Mouse (Mus musculus): ENCODE data around the gene Gjb5. TPM values are rescaled to one million over a fixed set of nuclear protein-coding genes. Genes with fewer than 3 reads are reported as not detected.

Gene Gjb5
- polyA plus RNA-seq, 1 experiment from 2014 or later, result 0.70 TPM

- peaks cover 4% of the 10 kb centered on the region for H3K4me1 ChIP-seq (ENCODE audit: control insufficient read depth, insufficient read depth, low read length)
- peaks cover 25% of the 10 kb centered on the region for H3K27me3 ChIP-seq (ENCODE audit: control insufficient read depth, insufficient read depth, low read length)
Measured at GRCm38 (mm10) chr4:127327749-127328148, 30.2 kb downstream of the Gjb5 start.

DNA sequence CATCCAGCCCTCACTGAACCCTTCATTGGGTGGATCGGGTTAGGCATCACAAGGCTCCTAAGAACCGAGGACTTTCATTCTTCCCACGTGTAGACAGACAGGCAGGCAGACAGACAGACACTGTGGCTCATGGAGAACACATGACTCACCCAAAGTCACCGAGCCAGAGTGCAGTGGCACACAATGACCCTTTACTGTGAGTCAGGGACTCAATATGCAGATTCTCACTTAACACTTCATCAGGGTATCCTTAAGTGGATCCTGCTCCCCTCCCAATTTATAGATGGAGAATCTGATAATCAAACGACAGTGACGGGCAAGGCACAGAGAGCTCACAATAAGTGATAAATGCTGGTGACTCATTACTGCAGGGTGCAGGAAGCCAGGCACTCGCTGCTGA is 30.7 kb downstream of the Gjb5 start:
- H3K4me1 ChIP-seq (ENCODE audit: control insufficient read depth, insufficient read depth, low read length), result peaks cover 4% of the 10 kb centered on the region
- no peak for DNase-seq (ENCODE audit: low spot score)
- no peak overlapping the region for H3K4me2 ChIP-seq (ENCODE audit: low read depth, low read length)
- no peak overlapping the region for H3K4me3 ChIP-seq (ENCODE audit: low read depth, low read length)
- H3K36me3 ChIP-seq (replicated peaks; ENCODE audit: control insufficient read depth, insufficient read depth, low read depth, low read length), result no peaks in the 10 kb centered on the region
- ATAC-seq (replicated peaks; ENCODE audit: insufficient number of reproducible peaks, low FRiP score, low TSS enrichment, low read depth), result no peak
- peaks cover 25% of the 10 kb centered on the region for H3K27me3 ChIP-seq (ENCODE audit: control insufficient read depth, insufficient read depth, low read length)
- WGBS, result 60% methylated on average over 7 of the region's 7 CpGs
- no peak overlapping the region for H3K9ac ChIP-seq (replicated peaks; ENCODE audit: low read length)
- H3K9me3 ChIP-seq (replicated peaks; ENCODE audit: control insufficient read depth, low read length), result no peaks in the 10 kb centered on the region
- H3K27ac ChIP-seq (replicated peaks; ENCODE audit: low read depth, low read length), result no peak overlapping the region

More at GRCm38 (mm10) chr4:127327749-127328148, 30.2 kb downstream of the Gjb5 start:
- 73% methylated on average over 6 of the region's 6 CpGs for whole genome bisulfite sequencing
- no peak overlapping the region for H3K27ac ChIP-seq (replicated peaks; ENCODE audit: low read depth, low read length)
- H3K36me3 ChIP-seq (replicated peaks; ENCODE audit: control insufficient read depth, insufficient read depth, low read depth, low read length), result no peaks in the 10 kb centered on the region
- no peak overlapping the region for H3K4me2 ChIP-seq (ENCODE audit: low read depth, low read length)
- H3K4me3 ChIP-seq (ENCODE audit: low read depth, low read length), result no peak overlapping the region
- ATAC-seq (replicated peaks; ENCODE audit: insufficient number of reproducible peaks, low FRiP score, low TSS enrichment, low read depth), result no peak
- H3K9me3 ChIP-seq (replicated peaks; ENCODE audit: control insufficient read depth, low read length), result no peaks in the 10 kb centered on the region
- DNase-seq (ENCODE audit: low spot score), result no peak
- H3K9ac ChIP-seq (replicated peaks; ENCODE audit: low read length), result no peak overlapping the region

DNA sequence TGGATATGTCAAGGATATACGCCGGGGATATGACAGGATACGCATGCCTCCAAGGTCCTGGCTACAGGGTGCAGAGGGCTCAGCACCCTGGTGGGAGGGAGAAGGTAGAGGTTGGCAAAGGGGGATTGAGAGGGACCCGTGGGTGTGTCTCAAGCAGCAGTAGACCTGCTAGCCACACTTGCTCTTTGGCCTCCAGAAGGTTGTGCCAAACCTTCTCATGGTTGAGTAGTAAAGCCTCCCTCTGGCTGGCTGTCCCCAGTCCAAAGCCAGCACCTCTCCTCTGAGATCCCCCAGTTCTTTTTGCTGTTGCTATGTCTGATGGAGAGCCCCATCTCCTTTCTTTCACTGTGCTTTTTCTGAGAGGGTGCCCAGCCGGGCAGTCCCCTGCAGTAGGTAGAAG is 32.7 kb downstream of the Gjb5 start:
- H3K27ac ChIP-seq (replicated peaks; ENCODE audit: low read depth, low read length), result no peak overlapping the region
- no peaks in the 10 kb centered on the region for H3K9me3 ChIP-seq (replicated peaks; ENCODE audit: control insufficient read depth, low read length)
- H3K4me3 ChIP-seq (ENCODE audit: low read depth, low read length), result no peak overlapping the region
- WGBS, result 85% methylated on average over 5 of the region's 5 CpGs
- H3K9ac ChIP-seq (replicated peaks; ENCODE audit: low read length), result no peak overlapping the region
- H3K4me1 ChIP-seq (ENCODE audit: control insufficient read depth, insufficient read depth, low read length), result peaks cover 3% of the 10 kb centered on the region
- H3K27me3 ChIP-seq (ENCODE audit: control insufficient read depth, insufficient read depth, low read length), result peaks cover 8% of the 10 kb centered on the region
- DNase-seq (ENCODE audit: low spot score) (no peak), ATAC-seq (replicated peaks; ENCODE audit: insufficient number of reproducible peaks, low FRiP score, low TSS enrichment, low read depth) (no peak)
- no peak overlapping the region for H3K4me2 ChIP-seq (ENCODE audit: low read depth, low read length)
- no peaks in the 10 kb centered on the region for H3K36me3 ChIP-seq (replicated peaks; ENCODE audit: control insufficient read depth, insufficient read depth, low read depth, low read length)

GRCm38 (mm10) chr4:127324759-127325158 is 33.2 kb downstream of the Gjb5 start:
- Histone ChIP-seq H3K4me2 (ENCODE audit: low read depth, low read length) (no peak overlapping the region), H3K36me3 (replicated peaks; ENCODE audit: control insufficient read depth, insufficient read depth, low read depth, low read length) (no peaks in the 10 kb centered on the region), H3K27ac (replicated peaks; ENCODE audit: low read depth, low read length) (no peak overlapping the region), H3K9ac (replicated peaks; ENCODE audit: low read length) (no peak overlapping the region), H3K27me3 (ENCODE audit: control insufficient read depth, insufficient read depth, low read length) (peaks cover 3% of the 10 kb centered on the region), H3K4me1 (ENCODE audit: control insufficient read depth, insufficient read depth, low read length) (no peaks in the 10 kb centered on the region), H3K4me3 (ENCODE audit: low read depth, low read length) (no peak overlapping the region), H3K9me3 (replicated peaks; ENCODE audit: control insufficient read depth, low read length) (no peaks in the 10 kb centered on the region)
- 0 out of 2 replicates have a peak, but pooled peaks have one; percentile 34 for ATAC-seq (replicated peaks; ENCODE audit: insufficient number of reproducible peaks, low FRiP score, low TSS enrichment, low read depth)
- 5% methylated on average over 6 of the region's 6 CpGs for WGBS
- DNase-seq (ENCODE audit: low spot score), result peak; percentile 93

GRCm38 (mm10) chr4:127324296-127324695 is 33.7 kb downstream of the Gjb5 start:
- Histone ChIP-seq H3K27me3 (ENCODE audit: control insufficient read depth, insufficient read depth, low read length) (no peaks in the 10 kb centered on the region; the same call in 1 of the 2 replicates), H3K36me3 (replicated peaks; ENCODE audit: control insufficient read depth, insufficient read depth, low read depth, low read length) (no peaks in the 10 kb centered on the region), H3K27ac (replicated peaks; ENCODE audit: low read depth, low read length) (no peak overlapping the region), H3K4me3 (ENCODE audit: low read depth, low read length) (no peak overlapping the region), H3K4me1 (ENCODE audit: control insufficient read depth, insufficient read depth, low read length) (no peaks in the 10 kb centered on the region), H3K4me2 (ENCODE audit: low read depth, low read length) (no peak overlapping the region), H3K9me3 (replicated peaks; ENCODE audit: control insufficient read depth, low read length) (no peaks in the 10 kb centered on the region), H3K9ac (replicated peaks; ENCODE audit: low read length) (no peak overlapping the region)
- WGBS, result 77% methylated on average over 10 of the region's 10 CpGs
- ATAC-seq (replicated peaks; ENCODE audit: insufficient number of reproducible peaks, low FRiP score, low TSS enrichment, low read depth), result no peak
- no peak for DNase-seq (ENCODE audit: low spot score)

- Histone ChIP-seq H3K4me2 (ENCODE audit: low read depth, low read length) (no peak overlapping the region), H3K9me3 (replicated peaks; ENCODE audit: control insufficient read depth, low read length) (no peaks in the 10 kb centered on the region), H3K36me3 (replicated peaks; ENCODE audit: control insufficient read depth, insufficient read depth, low read depth, low read length) (no peaks in the 10 kb centered on the region), H3K4me1 (ENCODE audit: control insufficient read depth, insufficient read depth, low read length) (no peaks in the 10 kb centered on the region), H3K4me3 (ENCODE audit: low read depth, low read length) (no peak overlapping the region), H3K27me3 (ENCODE audit: control insufficient read depth, insufficient read depth, low read length) (no peaks in the 10 kb centered on the region), H3K27ac (replicated peaks; ENCODE audit: low read depth, low read length) (no peak overlapping the region), H3K9ac (replicated peaks; ENCODE audit: low read length) (no peak overlapping the region)
- no peak for ATAC-seq (replicated peaks; ENCODE audit: insufficient number of reproducible peaks, low FRiP score, low TSS enrichment, low read depth)
- no peak for DNase-seq (ENCODE audit: low spot score)
- 89% methylated on average over 3 of the region's 3 CpGs for WGBS
Measured at GRCm38 (mm10) chr4:127323651-127324050, 34.3 kb downstream of the Gjb5 start.

DNA sequence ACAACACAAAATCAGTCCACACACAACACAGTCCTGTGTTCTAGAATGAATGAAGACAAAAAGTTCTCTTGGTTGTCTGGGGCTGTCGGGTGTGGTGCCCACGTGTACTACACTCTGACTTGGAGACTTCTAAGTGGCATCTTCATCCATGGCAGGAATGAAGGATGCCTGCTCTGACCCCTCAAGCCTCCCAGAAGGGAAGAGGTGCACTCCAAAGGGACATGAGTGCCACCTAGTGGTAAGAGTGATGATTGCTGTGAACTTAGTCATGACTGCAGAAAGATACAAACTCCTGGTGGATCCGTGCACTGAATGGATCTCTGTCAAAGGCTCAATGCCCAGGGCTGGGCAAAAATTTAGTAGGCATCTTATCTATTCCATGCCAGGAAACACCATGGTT is 38.4 kb downstream of the Gjb5 start:
- 7% methylated on average over 3 of the region's 3 CpGs for WGBS

GRCm38 (mm10) chr4:127317143-127317542 is 40.8 kb downstream of the Gjb5 start:
- Histone ChIP-seq H3K36me3 (replicated peaks; ENCODE audit: control insufficient read depth, insufficient read depth, low read depth, low read length) (no peaks in the 10 kb centered on the region), H3K9me3 (replicated peaks; ENCODE audit: control insufficient read depth, low read length) (no peaks in the 10 kb centered on the region), H3K4me2 (ENCODE audit: low read depth, low read length) (no peak overlapping the region), H3K4me1 (ENCODE audit: control insufficient read depth, insufficient read depth, low read length) (no peaks in the 10 kb centered on the region), H3K4me3 (ENCODE audit: low read depth, low read length) (no peak overlapping the region), H3K27me3 (ENCODE audit: control insufficient read depth, insufficient read depth, low read length) (peaks cover 6% of the 10 kb centered on the region; the same call in 1 of the 2 replicates), H3K27ac (replicated peaks; ENCODE audit: low read depth, low read length) (no peak overlapping the region), H3K9ac (replicated peaks; ENCODE audit: low read length) (no peak overlapping the region)
- 61% methylated on average over 4 of the region's 4 CpGs for WGBS
- ATAC-seq (replicated peaks; ENCODE audit: insufficient number of reproducible peaks, low FRiP score, low TSS enrichment, low read depth) (no peak), DNase-seq (ENCODE audit: low spot score) (no peak)

More for the DNA sequence above, 38.4 kb downstream of the Gjb5 start:
- Histone ChIP-seq H3K9ac (replicated peaks; ENCODE audit: low read length) (no peak overlapping the region), H3K27me3 (ENCODE audit: control insufficient read depth, insufficient read depth, low read length) (no peaks in the 10 kb centered on the region), H3K27ac (replicated peaks; ENCODE audit: low read depth, low read length) (no peak overlapping the region), H3K36me3 (replicated peaks; ENCODE audit: control insufficient read depth, insufficient read depth, low read depth, low read length) (no peaks in the 10 kb centered on the region), H3K4me3 (ENCODE audit: low read depth, low read length) (no peak overlapping the region), H3K4me1 (ENCODE audit: control insufficient read depth, insufficient read depth, low read length) (no peaks in the 10 kb centered on the region), H3K4me2 (ENCODE audit: low read depth, low read length) (no peak overlapping the region), H3K9me3 (replicated peaks; ENCODE audit: control insufficient read depth, low read length) (no peaks in the 10 kb centered on the region)
- ATAC-seq (replicated peaks; ENCODE audit: insufficient number of reproducible peaks, low FRiP score, low TSS enrichment, low read depth) (no peak), DNase-seq (ENCODE audit: low spot score) (peak; percentile 89)

Measured in embryonic facial prominence, embryonic 11.5 days (tissue).